Mouse (Mus musculus): ENCODE measurements around the gene Qrfpr.
A peak's percentile ranks its signal among the peaks of the same experiment; 100 is the strongest.

Qrfpr gene

GRCm38 (mm10) chr3:36150537-36150933, 71.6 kb downstream of the Qrfpr start:
- DNase-seq = no peak

- no peak for DNase-seq
These were observed 83.1 kb downstream of the Qrfpr start for GRCm38 (mm10) chr3:36138996-36139395.

- DNase-seq = no peak
These were observed 83.9 kb downstream of the Qrfpr start for GRCm38 (mm10) chr3:36138171-36138660.

GRCm38 (mm10) chr3:36137560-36137959, 84.6 kb downstream of the Qrfpr start:
- DNase-seq = peak; percentile 74

- no peak for DNase-seq
These were observed 86.0 kb downstream of the Qrfpr start for GRCm38 (mm10) chr3:36136152-36136551.

Measured in lung, postnatal 36 days (tissue).